Mouse (Mus musculus): Measurements from ENCODE around the gene Unc13d. TPM values are rescaled to one million over a fixed set of nuclear protein-coding genes. Genes with fewer than 3 reads are reported as not detected.
"Not testable (repeated sequence)": the region's sequence is repeated elsewhere in the genome, so short reads cannot be mapped to it uniquely, and the experiment has no call there.

The Unc13d gene
- total RNA-seq, 4 experiments from 2014 or later, result 1.5 to 3.6 (median 2.3) TPM

- DNase-seq (ENCODE audit: low spot score in 2 of 2), result no peak
Observed at GRCm38 (mm10) chr11:116100839-116101238, 23.1 kb upstream of the Unc13d start.

GRCm38 (mm10) chr11:116100385-116100784, 22.6 kb upstream of the Unc13d start:
- DNase-seq (ENCODE audit: low spot score in 2 of 2), result no peak

GRCm38 (mm10) chr11:116099462-116099861, 21.7 kb upstream of the Unc13d start:
- DNase-seq (ENCODE audit: low spot score in 2 of 2), result no peak

- no peak for DNase-seq (ENCODE audit: low spot score in 2 of 2)
Observed at GRCm38 (mm10) chr11:116098711-116099460, 21.1 kb upstream of the Unc13d start.

GRCm38 (mm10) chr11:116096213-116097108, 18.7 kb upstream of the Unc13d start:
- no peak for DNase-seq (ENCODE audit: low spot score in 2 of 2)

- DNase-seq (ENCODE audit: low spot score in 2 of 2), result no peak
Observed at GRCm38 (mm10) chr11:116095573-116095972, 17.8 kb upstream of the Unc13d start.

GRCm38 (mm10) chr11:116093771-116094565, 16.2 kb upstream of the Unc13d start:
- no peak for DNase-seq (ENCODE audit: low spot score in 2 of 2)

- DNase-seq (ENCODE audit: low spot score in 2 of 2), result not testable (repeated sequence)
Observed at GRCm38 (mm10) chr11:116092959-116093358, 15.2 kb upstream of the Unc13d start.

- no peak for DNase-seq (ENCODE audit: low spot score in 2 of 2)
Observed at GRCm38 (mm10) chr11:116091591-116091990, 13.8 kb upstream of the Unc13d start.

- no peak for DNase-seq (ENCODE audit: low spot score in 2 of 2)
Observed at GRCm38 (mm10) chr11:116089545-116089944, 11.8 kb upstream of the Unc13d start.

GRCm38 (mm10) chr11:116088741-116089394, 11.1 kb upstream of the Unc13d start:
- no peak for DNase-seq (ENCODE audit: low spot score in 2 of 2)

GRCm38 (mm10) chr11:116088188-116088587, 10.4 kb upstream of the Unc13d start:
- no peak for DNase-seq (ENCODE audit: low spot score in 2 of 2)

GRCm38 (mm10) chr11:116087194-116088130, 9.7 kb upstream of the Unc13d start:
- DNase-seq (ENCODE audit: low spot score in 2 of 2), result peak; percentile 68 to 80

- peak; percentile 99 to 100 for DNase-seq (ENCODE audit: low spot score in 2 of 2)
Observed at GRCm38 (mm10) chr11:116086258-116087193, 8.8 kb upstream of the Unc13d start, which contains the start of gene Wbp2. TSS of gene Wbp2 (minus strand) at chr11:116086995.

GRCm38 (mm10) chr11:116084166-116084565, 6.4 kb upstream of the Unc13d start:
- no peak for DNase-seq (ENCODE audit: low spot score in 2 of 2)

- no peak for DNase-seq (ENCODE audit: low spot score in 2 of 2)
Observed at GRCm38 (mm10) chr11:116083096-116083672, 5.4 kb upstream of the Unc13d start.

- no peak for DNase-seq (ENCODE audit: low spot score in 2 of 2)
Observed at GRCm38 (mm10) chr11:116081081-116081480, 3.3 kb upstream of the Unc13d start.

- peak; percentile 87 to 89 for DNase-seq (ENCODE audit: low spot score in 2 of 2)
Observed at GRCm38 (mm10) chr11:116079511-116079910, 1.8 kb upstream of the Unc13d start.

Measured in layer of hippocampus, adult 8-10 months (tissue).